Mouse (Mus musculus): ENCODE measurements at regions not wholly inside any gene's neighbourhood (a gene's known extent, or its start where the extent isn't known, plus 50 kb on each side); places are given as distances from the start of the nearest gene placed in this dataset.

GRCm38 (mm10) chr12:51196289-51196688 lies 151.6 kb upstream of the G2e3 start:
- TF ChIP-seq POLR2A (IDR thresholded peaks at IDR 0.05; ENCODE audit: low read depth, low read length) (no peak), CTCF (conservative IDR thresholded peaks at IDR 0.05; ENCODE audit: insufficient read depth, insufficient read length, low read depth, low read length) (no peak)

Measured in kidney, adult 2 months (tissue).